Mouse (Mus musculus) gastrocnemius, postnatal 36 days (tissue): Measurements from ENCODE around the gene Ciz1. TPM values are rescaled to one million over a fixed set of nuclear protein-coding genes. Genes with fewer than 3 reads are reported as not detected.

Experiments
- microRNA-seq, 2 experiments: library from miRNA; unstranded; fragments of <30 nt; microRNA quantifications; one replicate each; pipeline ENCODE4 v1.2.0; 2021
- total RNA-seq, 2 experiments: library from RNA; stranded (reverse); gene quantifications; 2 replicates each; pipeline ENCODE4 v1.2.3; 2021

Ciz1 gene
- total RNA-seq, 2 experiments from 2014 or later: 23.2 to 25.4 TPM

Small RNA genes within 50 kb of the gene (microRNA-seq; reads per million reads assigned to microRNA genes)
- gene Gm23363: 0 reads per million in 2 experiments
- gene Mir199b: 72.0 to 134 reads per million in 2 experiments

Other genes starting within 250 kb of the Ciz1 start
- 10 to 100 TPM; 69.4 to 70.1 TPM for gene Prrc2b, start 201.2 kb upstream of the Ciz1 start, total RNA-seq
- gene Pomt1, start 115.7 kb upstream of the Ciz1 start, total RNA-seq: 10 to 100 TPM; 12.0 to 12.2 TPM
- gene Uck1, start 92.2 kb upstream of the Ciz1 start, total RNA-seq: 10 to 100 TPM in 1 of 2 experiments, 1 to 10 TPM in 1; 8.1 to 11.6 TPM
- gene Golga2, start 64.9 kb upstream of the Ciz1 start, total RNA-seq: 10 to 100 TPM; 54.1 to 54.7 TPM
- 100 to 1,000 TPM in 1 of 2 experiments, 10 to 100 TPM in 1; 97.6 to 126 TPM for gene Swi5, start 64.3 kb upstream of the Ciz1 start, total RNA-seq
- 1 to 10 TPM; 4.8 to 5.3 TPM for gene Dnm1, start 1.0 kb downstream of the Ciz1 start, total RNA-seq
- 10 to 100 TPM; 36.4 to 44.0 TPM for gene 1110008P14Rik, start 29.6 kb downstream of the Ciz1 start, total RNA-seq
- 1 to 10 TPM; 1.4 to 3.7 TPM for gene Lcn2, start 35.9 kb downstream of the Ciz1 start, total RNA-seq
- 10 to 100 TPM; 41.3 to 45.0 TPM for gene Ptges2, start 43.6 kb downstream of the Ciz1 start, total RNA-seq
- 1 to 10 TPM; 1.8 to 1.9 TPM for gene Naif1, start 98.1 kb downstream of the Ciz1 start, total RNA-seq
- 100 to 1,000 TPM in 1 of 2 experiments, 10 to 100 TPM in 1; 71.7 to 145 TPM for gene Slc25a25, start 99.1 kb downstream of the Ciz1 start, total RNA-seq
- 1 to 10 TPM; 2.6 to 2.7 TPM for gene Fam102a, start 183.0 kb downstream of the Ciz1 start, total RNA-seq
- 10 to 100 TPM; 10.3 to 11.0 TPM for gene Dpm2, start 218.5 kb downstream of the Ciz1 start, total RNA-seq
- not detected for gene Pip5kl1, start 222.5 kb downstream of the Ciz1 start, total RNA-seq
- not detected for gene 9430097D07Rik, start 223.4 kb downstream of the Ciz1 start, total RNA-seq
- 10 to 100 TPM; 14.1 to 21.7 TPM for gene St6galnac4, start 234.8 kb downstream of the Ciz1 start, total RNA-seq
- gene St6galnac6, start 247.4 kb downstream of the Ciz1 start, total RNA-seq: 10 to 100 TPM; 34.9 to 46.5 TPM